Mouse (Mus musculus) lung, postnatal 36 days (tissue): ENCODE measurements around the gene Wfdc17.

Source experiments
- DNase-seq: peaks from one replicate; pipeline ENCODE4 v3.0.0; 2022; ENCODE audit warnings: mixed read lengths

Gene Wfdc17

DNA sequence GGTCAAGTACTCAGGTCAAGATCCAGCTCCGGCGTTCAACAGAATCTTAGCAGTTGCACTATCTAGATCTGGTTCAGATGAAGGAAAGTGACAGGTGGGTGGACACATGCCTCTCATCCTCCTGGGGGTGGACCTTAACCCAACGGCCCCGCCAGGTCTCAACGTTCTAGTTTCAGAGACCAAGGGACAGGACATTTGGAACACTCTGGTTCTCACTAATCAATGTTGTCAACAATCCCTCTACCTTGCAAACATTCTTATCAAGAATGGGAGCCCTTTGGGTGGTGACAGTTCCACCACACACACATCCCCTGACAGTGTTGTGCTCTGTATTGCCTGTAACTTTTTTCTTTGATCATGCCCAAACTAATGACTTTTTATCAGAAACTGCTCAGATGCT lies 38.0 kb downstream of the Wfdc17 start:
- DNase-seq, result no peak

DNA sequence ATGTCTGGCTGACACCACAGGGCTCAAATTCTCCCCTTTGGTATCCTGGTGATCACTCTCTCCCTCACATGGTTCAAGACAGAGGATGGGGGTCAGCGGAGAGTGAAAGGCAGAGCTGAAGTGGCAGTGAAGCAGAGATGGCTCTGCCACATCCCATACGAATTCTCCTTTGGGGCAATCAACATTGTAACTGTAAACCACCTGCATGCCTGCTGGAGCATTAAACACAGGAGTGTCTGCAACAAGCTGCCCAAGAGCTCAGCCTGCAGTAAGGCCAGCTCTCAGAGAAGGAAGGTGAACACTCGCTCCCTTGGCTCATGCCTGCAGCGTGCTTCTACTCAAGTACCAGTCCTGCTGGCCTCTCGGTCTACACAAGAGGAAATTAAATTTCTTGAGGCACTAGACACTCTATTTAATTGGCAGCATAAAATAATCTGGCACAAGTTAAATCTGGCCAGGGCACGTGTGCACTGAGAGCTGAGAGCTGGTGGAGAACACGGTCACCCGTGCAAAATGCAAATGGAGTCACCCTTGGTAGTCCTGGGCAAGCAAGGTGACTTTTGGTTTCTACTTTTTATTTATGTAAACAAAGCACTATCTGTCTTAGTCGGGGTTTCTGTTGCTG lies 39.1 kb downstream of the Wfdc17 start:
- peak; percentile 49 for DNase-seq

DNA sequence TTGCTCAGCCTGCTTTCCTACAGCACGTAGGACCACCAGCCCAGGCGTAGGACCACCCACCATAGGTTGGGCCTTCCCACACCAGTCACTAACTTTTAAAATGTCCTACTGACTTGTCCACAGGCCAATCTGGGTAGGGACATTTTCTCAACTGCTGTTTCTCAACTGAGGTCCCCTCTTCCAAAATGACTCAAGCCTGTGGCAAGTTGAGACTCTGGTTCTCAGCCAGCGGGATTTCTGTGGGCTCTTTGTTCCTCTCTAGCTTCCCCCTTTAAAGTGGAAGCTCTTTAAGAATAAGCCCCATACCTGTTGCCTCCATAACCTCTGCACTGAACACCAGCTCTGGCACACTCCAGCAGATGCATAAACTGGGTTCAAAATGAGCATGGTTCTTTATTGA lies 39.7 kb downstream of the Wfdc17 start:
- DNase-seq, result peak; percentile 38

DNA sequence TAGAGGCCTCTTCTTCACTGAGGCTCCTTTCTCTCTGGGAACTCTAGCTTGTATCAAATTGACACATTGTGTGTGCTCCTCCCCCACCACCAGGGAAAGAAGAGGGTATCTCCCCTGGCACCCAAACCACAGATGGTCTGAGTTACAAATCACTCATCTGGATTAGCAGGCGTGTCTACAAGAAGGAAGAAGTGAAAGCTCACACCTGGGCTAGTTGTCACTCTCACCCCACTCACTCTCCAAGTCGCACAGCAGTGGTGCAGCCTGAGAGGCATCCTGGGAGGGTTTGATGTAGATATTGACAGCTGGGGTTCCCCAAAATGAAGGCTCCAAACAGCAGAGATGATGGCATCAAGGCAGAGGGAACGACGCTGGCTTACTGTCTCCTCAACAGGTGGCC lies 42.4 kb downstream of the Wfdc17 start:
- DNase-seq, result peak; percentile 24

DNA sequence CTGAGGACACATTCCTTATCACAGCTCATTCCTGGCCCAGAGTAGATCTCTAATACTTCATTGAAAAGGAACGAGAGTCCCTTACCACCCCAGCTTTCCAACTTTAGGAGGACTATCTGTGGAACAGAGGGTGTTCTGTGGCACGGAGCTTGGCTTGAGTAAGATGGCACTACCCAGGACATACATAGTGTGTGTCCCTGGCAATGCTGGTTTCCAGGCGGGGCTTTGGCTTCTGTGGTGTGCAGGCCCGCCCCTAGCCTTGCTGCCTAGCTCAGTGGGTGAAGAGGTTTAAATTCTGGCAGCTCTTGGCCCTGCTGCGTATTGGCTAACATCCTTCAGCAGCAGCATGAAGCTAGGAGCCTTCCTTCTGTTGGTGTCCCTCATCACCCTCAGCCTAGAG lies 42.9 kb downstream of the Wfdc17 start, which contains the start of gene Wfdc21:
Gene Wfdc21, plus strand, starts transcription at position 260 of the 400 bp plus-strand sequence.
- peak; percentile 24 for DNase-seq

DNA sequence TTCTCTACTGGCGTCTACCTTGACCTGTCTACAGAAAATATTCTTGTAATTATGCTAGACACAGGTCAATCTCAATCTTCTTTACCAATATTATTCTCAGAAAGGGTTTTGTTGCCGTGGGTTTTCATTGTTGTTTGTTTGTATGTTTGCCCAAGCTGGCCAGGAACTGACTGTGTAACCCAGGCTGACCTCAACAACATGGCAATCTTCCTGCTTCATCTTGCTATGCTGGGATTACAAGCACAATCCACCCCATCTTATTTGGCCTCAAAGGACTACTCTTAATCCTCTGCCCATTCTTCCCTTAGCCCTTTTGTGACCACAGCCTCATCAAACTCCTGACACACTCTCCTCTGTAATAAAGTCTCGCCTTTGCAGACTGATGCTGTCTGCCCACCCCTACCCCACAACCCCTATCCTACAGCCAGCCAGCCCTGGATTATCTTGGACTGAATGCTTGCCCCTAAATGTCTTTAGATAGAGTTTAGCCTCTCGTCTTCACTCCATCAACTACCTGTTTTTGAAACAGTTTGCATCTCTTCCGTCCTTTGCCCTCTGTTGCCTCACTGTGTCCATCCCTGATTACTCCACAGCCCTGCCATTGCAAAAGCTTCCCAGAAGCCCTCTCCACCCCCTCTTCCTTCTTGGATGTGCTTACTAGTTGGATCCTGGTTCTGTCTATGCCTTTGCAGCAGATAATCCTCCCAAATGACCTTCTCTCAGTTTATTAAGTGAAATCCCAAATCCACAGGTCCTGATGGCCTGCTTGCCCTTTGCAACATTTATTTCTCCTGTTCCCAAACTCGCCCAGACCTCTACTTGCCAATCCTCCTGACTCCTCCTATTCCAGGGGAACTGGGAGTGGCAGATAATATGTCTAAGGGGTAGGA lies 43.8 kb downstream of the Wfdc17 start:
- DNase-seq, result peak; percentile 20

DNA sequence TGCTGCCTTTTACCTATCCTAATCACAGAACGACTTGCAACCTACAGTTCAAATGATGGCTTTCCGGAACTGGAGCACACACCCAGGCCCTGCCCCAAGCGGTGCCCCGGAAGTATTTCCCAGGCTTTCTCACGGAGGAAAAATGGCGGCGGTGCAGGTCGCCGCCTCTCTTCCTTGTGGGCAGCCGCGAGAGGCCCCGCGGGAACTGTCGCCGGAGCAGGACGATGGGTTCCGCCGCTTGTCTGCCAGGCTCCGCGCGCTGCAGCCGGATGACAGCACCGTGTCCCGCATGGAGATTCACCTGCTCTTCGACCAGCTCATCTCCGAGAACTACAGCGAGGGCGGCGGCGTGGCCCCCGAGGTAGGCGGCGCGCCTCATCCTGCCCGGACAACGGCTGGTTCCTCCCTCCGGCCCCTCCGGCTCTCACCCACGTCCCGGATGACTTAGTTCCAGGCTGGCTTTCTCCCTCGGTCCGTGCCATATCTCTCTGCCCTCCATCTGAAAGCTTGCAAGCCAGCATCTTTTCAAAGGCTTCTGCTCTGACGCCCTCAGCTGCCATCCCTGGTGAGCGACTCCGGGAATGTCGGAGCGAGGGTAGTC lies 49.9 kb downstream of the Wfdc17 start, which contains the start of gene Heatr6:
Gene Heatr6, plus strand, starts transcription at position 116 of the 601 bp plus-strand sequence.
- peak; percentile 93 for DNase-seq

DNA sequence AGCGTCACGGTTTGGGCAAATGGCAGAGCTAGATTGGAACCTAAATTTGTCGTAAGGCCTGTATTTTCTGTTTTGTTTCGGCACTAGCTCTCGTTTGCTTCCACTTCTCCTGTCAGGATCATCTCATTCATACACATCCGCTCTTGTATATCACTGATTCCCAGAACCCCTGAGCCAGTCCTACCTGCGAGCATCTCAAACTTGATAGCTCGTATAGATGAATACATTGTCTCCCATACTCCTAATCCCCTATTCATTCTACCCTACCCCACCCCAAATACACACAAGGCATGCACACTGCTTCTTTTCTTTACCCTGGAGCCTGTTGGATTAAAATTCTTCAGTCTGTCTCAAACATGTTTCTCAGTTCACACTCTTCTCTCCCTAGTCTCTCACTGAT lies 50.4 kb downstream of the Wfdc17 start:
- DNase-seq, result no peak
